Mouse (Mus musculus) spleen, adult 12 weeks (tissue): ENCODE measurements around the gene Anp32a.

Experiments
- DNase-seq: peaks from one replicate; pipeline ENCODE4 v3.0.0; 2022; ENCODE audit warnings: low spot score

Gene Anp32a

GRCm38 (mm10) chr9:62341123-62341486 lies at the start of gene Anp32a:
Gene Anp32a (plus strand): TSS chr9:62341293.
- DNase-seq: peak; percentile 92

GRCm38 (mm10) chr9:62295006-62295698 lies 45.9 kb upstream of the Anp32a start:
- peak; percentile 44 for DNase-seq

GRCm38 (mm10) chr9:62296891-62297290 lies 44.2 kb upstream of the Anp32a start:
- DNase-seq: no peak

- no peak for DNase-seq
Measured at GRCm38 (mm10) chr9:62315556-62315955, 25.5 kb upstream of the Anp32a start.

GRCm38 (mm10) chr9:62318729-62319128 lies 22.4 kb upstream of the Anp32a start:
- no peak for DNase-seq

GRCm38 (mm10) chr9:62323816-62324215 lies 17.3 kb upstream of the Anp32a start:
- DNase-seq: no peak

GRCm38 (mm10) chr9:62325965-62326364 lies 15.1 kb upstream of the Anp32a start:
- DNase-seq: no peak

GRCm38 (mm10) chr9:62334298-62334825 lies 6.7 kb upstream of the Anp32a start:
- DNase-seq: no peak

GRCm38 (mm10) chr9:62335396-62335795 lies 5.7 kb upstream of the Anp32a start:
- no peak for DNase-seq

- DNase-seq: no peak
Measured at GRCm38 (mm10) chr9:62337924-62338635, 3.0 kb upstream of the Anp32a start.

- DNase-seq: no peak
Measured at GRCm38 (mm10) chr9:62338636-62339191, 2.4 kb upstream of the Anp32a start.

- DNase-seq: peak; percentile 6
Measured at GRCm38 (mm10) chr9:62340301-62341122, 581 bp upstream of the Anp32a start.

- DNase-seq: peak; percentile 20
Measured at GRCm38 (mm10) chr9:62341701-62342440, 778 bp downstream of the Anp32a start.

GRCm38 (mm10) chr9:62342441-62343191 lies 1.5 kb downstream of the Anp32a start:
- peak; percentile 36 for DNase-seq

GRCm38 (mm10) chr9:62343192-62343903 lies 2.3 kb downstream of the Anp32a start:
- peak; percentile 48 for DNase-seq

GRCm38 (mm10) chr9:62343904-62344491 lies 2.9 kb downstream of the Anp32a start:
- DNase-seq: peak; percentile 37

GRCm38 (mm10) chr9:62344545-62344944 lies 3.5 kb downstream of the Anp32a start:
- DNase-seq: peak; percentile 47

GRCm38 (mm10) chr9:62345081-62345481 lies 4.0 kb downstream of the Anp32a start:
- no peak for DNase-seq

GRCm38 (mm10) chr9:62345633-62346387 lies 4.7 kb downstream of the Anp32a start:
- no peak for DNase-seq
